Mouse (Mus musculus): ENCODE measurements around the gene Rpn2.
A peak's percentile ranks its signal among the peaks of the same experiment; 100 is the strongest.

The Rpn2 gene

GRCm38 (mm10) chr2:157310963-157311637 lies 32.3 kb downstream of the Rpn2 start:
- DNase-seq = no peak

GRCm38 (mm10) chr2:157313718-157314117 lies 34.9 kb downstream of the Rpn2 start:
- DNase-seq = no peak

GRCm38 (mm10) chr2:157314310-157314709 lies 35.5 kb downstream of the Rpn2 start:
- DNase-seq = no peak

GRCm38 (mm10) chr2:157315486-157315885 lies 36.7 kb downstream of the Rpn2 start:
- DNase-seq = no peak

- no peak for DNase-seq
Observed at GRCm38 (mm10) chr2:157316358-157316933, 37.6 kb downstream of the Rpn2 start.

- no peak for DNase-seq
Observed at GRCm38 (mm10) chr2:157317220-157317619, 38.4 kb downstream of the Rpn2 start.

- DNase-seq = no peak
Observed at GRCm38 (mm10) chr2:157320135-157320534, 41.3 kb downstream of the Rpn2 start.

GRCm38 (mm10) chr2:157320886-157321285 lies 42.1 kb downstream of the Rpn2 start:
- DNase-seq = no peak

GRCm38 (mm10) chr2:157322029-157322766 lies 43.4 kb downstream of the Rpn2 start:
- no peak for DNase-seq

- DNase-seq = no peak
Observed at GRCm38 (mm10) chr2:157325238-157325637, 46.4 kb downstream of the Rpn2 start.

- no peak for DNase-seq
Observed at GRCm38 (mm10) chr2:157328106-157328505, 49.3 kb downstream of the Rpn2 start.

GRCm38 (mm10) chr2:157328570-157328969 lies 49.8 kb downstream of the Rpn2 start:
- DNase-seq = no peak

- no peak for DNase-seq
Observed at GRCm38 (mm10) chr2:157332059-157332458, 53.2 kb downstream of the Rpn2 start.

- peak; percentile 80 for DNase-seq
Observed at GRCm38 (mm10) chr2:157338663-157339062, 59.8 kb downstream of the Rpn2 start.

GRCm38 (mm10) chr2:157339532-157339931 lies 60.7 kb downstream of the Rpn2 start:
- peak; percentile 50 for DNase-seq

GRCm38 (mm10) chr2:157340221-157340741 lies 61.5 kb downstream of the Rpn2 start:
- peak; percentile 39 for DNase-seq

GRCm38 (mm10) chr2:157341554-157342270 lies 62.9 kb downstream of the Rpn2 start:
- peak; percentile 84 for DNase-seq

- no peak for DNase-seq
Observed at GRCm38 (mm10) chr2:157342328-157342926, 63.6 kb downstream of the Rpn2 start.

- DNase-seq = no peak
Observed at GRCm38 (mm10) chr2:157343337-157343736, 64.5 kb downstream of the Rpn2 start.

- DNase-seq = peak; percentile 43
Observed at GRCm38 (mm10) chr2:157347361-157348159, 68.7 kb downstream of the Rpn2 start, which contains the start of gene Ghrh. Gene Ghrh, minus strand, starts transcription at chr2:157347506.

GRCm38 (mm10) chr2:157349121-157349778 lies 70.4 kb downstream of the Rpn2 start:
- DNase-seq = no peak

Data from kidney, postnatal 10 days (tissue).